Mouse (Mus musculus) kidney, adult 2 months (tissue): ENCODE measurements around the gene Atoh1.

Experiments used
- CTCF ChIP-seq: fragments of 200-500 bp; conservative IDR thresholded peaks from 2 replicates; pipeline ENCODE4 v1.5.1; 2011; ENCODE audit warnings: low read depth, mild to moderate bottlenecking, control low read depth, low read length, moderate library complexity, mixed read lengths; ENCODE audit not compliant: insufficient read depth, insufficient read length
- POLR2A ChIP-seq: fragments of 200-500 bp; IDR thresholded peaks from one replicate; pipeline ENCODE4 v1.6.1; 2011; ENCODE audit warnings: low read depth, low read length, control low read depth

DNA sequence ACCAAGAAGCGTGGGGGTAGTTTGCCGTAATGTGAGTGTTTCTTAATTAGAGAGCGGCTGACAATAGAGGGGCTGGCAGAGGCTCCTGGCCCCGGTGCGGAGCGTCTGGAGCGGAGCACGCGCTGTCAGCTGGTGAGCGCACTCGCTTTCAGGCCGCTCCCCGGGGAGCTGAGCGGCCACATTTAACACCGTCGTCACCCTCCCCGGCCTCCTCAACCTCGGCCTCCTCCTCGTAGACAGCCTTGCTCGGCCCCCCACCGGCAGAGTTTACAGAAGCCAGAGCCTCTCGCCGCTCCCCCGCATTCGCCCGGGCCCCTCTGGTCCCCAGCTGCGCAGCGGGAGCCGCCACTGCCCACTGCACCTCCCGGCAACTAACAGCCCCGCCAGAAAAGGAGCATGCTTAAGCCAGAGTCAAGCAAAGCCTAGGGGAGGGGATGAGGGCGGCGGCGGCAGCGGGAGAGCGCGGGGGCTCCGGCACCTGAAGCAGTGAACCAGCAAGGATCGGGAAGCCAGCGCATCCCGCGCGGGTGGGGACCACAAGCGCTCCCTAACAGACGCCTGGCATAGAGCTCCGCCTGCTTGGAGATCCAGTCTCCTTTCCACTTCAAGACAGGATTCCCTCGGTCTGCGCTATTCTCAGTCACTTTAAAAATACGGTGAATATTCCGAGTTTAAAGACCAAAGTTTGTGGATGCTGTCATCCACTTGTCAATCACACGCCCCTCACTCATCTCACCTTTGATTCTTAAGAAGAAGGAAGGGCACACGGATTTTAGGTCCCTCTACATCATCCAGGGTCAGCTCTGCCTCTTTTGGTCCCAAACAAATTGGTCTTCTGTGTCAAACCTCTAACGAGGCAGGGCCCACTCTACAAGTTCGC, 5.8 kb downstream of the Atoh1 start:
- TF ChIP-seq CTCF = no peak
- no peak for TF ChIP-seq POLR2A
